Mouse (Mus musculus): ENCODE data around the gene Tmem200a. TPM values are rescaled to one million over a fixed set of nuclear protein-coding genes. Genes with fewer than 3 reads are reported as not detected.

The Tmem200a gene
- polyA plus RNA-seq, 1 experiment from 2014 or later = 27.6 TPM

DNA sequence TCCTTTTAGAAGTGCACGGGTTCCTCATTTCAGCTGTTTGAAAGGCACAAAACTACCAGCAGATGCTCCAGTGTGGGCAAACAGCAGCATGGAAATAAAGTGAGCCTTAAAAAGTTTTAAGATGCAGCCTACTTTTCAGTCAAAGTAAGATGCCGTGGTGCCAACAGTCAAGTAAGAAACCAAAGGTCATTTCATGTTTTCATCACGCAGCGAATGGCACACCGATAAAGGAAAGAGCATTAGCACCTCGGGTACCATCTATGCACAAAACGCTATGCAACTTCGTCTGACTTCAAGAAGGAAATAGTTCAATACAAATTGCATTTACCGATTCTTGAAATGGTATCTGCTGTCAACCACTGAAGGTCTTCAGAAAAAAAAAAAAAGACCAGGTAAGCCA is 1.9 kb downstream of the Tmem200a start:
- peak overlapping the region; percentile 63 for H3K4me2 ChIP-seq (replicated peaks)
- ATAC-seq (ENCODE audit: low FRiP score) (no peak), DNase-seq (ENCODE audit: low spot score) (no peak)
- H3K9ac ChIP-seq = peak overlapping the region; percentile 96
- no peaks in the 10 kb centered on the region for H3K27me3 ChIP-seq (ENCODE audit: control insufficient read depth, insufficient read depth, low read length)
- H3K27ac ChIP-seq = peak overlapping the region; percentile 84
- peak overlapping the region; percentile 94 for H3K4me3 ChIP-seq (replicated peaks; ENCODE audit: low read length)
- no peaks in the 10 kb centered on the region for H3K9me3 ChIP-seq (ENCODE audit: control insufficient read depth, low read length)
- H3K36me3 ChIP-seq (replicated peaks; ENCODE audit: control insufficient read depth, insufficient read depth) = no peaks in the 10 kb centered on the region
- H3K4me1 ChIP-seq (replicated peaks; ENCODE audit: control insufficient read depth, insufficient read depth, low read length) = peaks cover 17% of the 10 kb centered on the region; the same call in 1 of the 2 replicates
- 79% methylated on average over 9 of the region's 9 CpGs for WGBS

DNA sequence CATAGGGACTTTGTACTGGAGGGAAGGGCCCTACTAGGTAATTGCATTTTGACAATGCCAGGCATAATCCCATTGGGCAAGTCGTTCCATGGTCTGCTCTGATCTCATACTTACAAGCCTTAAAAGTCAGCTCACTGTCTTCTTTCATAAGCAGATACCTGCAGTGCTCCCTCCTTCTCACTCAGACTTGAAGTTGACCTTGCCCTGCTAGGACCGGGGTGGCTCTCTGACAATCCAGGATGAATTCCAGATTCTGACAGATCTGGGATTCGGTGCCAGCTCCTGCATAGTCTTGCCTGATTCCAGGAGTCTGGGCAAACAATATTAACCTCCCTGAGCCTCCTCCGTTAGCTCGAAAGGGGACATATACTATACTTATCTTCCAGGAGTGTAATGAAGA is 6.9 kb downstream of the Tmem200a start:
- 87% methylated on average over 5 of the region's 5 CpGs for WGBS
- no peak for ATAC-seq (ENCODE audit: low FRiP score)
- H3K4me3 ChIP-seq (replicated peaks; ENCODE audit: low read length) = no peak overlapping the region
- H3K27ac ChIP-seq = no peak overlapping the region
- H3K4me2 ChIP-seq (replicated peaks) = no peak overlapping the region
- peaks cover 20% of the 10 kb centered on the region; the same call in 1 of the 2 replicates for H3K4me1 ChIP-seq (replicated peaks; ENCODE audit: control insufficient read depth, insufficient read depth, low read length)
- no peak for DNase-seq (ENCODE audit: low spot score)
- H3K27me3 ChIP-seq (ENCODE audit: control insufficient read depth, insufficient read depth, low read length) = no peaks in the 10 kb centered on the region
- no peaks in the 10 kb centered on the region for H3K9me3 ChIP-seq (ENCODE audit: control insufficient read depth, low read length)
- no peak overlapping the region for H3K9ac ChIP-seq
- peaks cover 8% of the 10 kb centered on the region; the same call in 1 of the 2 replicates for H3K36me3 ChIP-seq (replicated peaks; ENCODE audit: control insufficient read depth, insufficient read depth)

DNA sequence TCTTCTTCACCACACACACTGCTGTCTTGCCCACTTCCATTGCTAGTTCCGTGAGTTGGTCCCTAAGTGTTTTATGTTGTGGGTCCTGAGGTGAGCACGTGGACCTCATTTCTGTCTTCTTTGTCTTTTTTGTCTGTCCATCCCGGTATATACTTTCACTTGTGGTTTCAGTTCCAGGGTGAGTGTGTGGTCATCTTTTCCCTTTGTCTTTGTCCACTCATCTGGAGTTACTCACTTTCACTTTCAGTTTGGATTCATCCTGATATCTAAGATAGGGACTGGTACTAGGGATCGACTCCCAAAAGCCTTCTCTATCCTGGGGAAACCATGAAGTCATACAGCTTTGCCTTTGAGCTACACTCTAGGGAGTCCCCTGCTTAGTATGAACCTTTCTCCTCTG is 15.8 kb downstream of the Tmem200a start:
- Histone ChIP-seq H3K36me3 (replicated peaks; ENCODE audit: control insufficient read depth, insufficient read depth) (peaks cover 2% of the 10 kb centered on the region; the same call in 1 of the 2 replicates), H3K27me3 (ENCODE audit: control insufficient read depth, insufficient read depth, low read length) (no peaks in the 10 kb centered on the region), H3K9ac (no peak overlapping the region), H3K27ac (no peak overlapping the region), H3K4me3 (replicated peaks; ENCODE audit: low read length) (no peak overlapping the region), H3K9me3 (ENCODE audit: control insufficient read depth, low read length) (no peaks in the 10 kb centered on the region), H3K4me2 (replicated peaks) (no peak overlapping the region), H3K4me1 (replicated peaks; ENCODE audit: control insufficient read depth, insufficient read depth, low read length) (no peaks in the 10 kb centered on the region)
- ATAC-seq (ENCODE audit: low FRiP score) = no peak
- DNase-seq (ENCODE audit: low spot score) = no peak
- WGBS = 95% methylated on average over 4 of the region's 4 CpGs

DNA sequence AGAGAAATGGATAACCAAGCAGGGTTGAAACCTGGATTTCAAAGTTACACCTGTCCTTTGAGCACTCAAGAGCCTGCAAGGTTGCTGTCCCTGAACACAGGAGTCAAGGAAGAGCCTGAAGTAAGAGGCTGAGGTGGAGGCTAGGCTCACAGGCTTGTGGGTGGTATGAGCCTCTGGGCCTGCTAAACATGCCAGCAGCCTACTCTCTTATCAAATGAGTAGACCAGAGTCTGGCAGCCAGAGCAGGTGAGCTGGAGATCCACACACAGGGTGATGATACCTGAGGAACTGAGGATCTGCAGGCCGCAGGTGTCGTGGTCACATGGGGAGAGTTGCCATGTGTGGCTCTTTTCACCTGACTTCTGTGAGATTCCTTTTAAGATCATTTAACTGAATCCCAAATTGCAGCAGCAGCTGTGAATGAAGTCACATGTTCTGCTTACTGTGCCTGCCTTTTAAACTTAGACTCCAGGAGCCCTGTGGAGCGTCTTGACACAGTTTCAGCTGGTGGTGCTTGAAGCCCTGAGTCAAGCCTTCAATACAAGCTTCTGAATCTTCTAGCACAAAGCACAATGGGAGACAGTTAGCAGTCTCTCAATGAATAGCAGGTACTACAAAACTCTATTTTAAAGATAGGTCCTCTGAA is 19.1 kb downstream of the Tmem200a start:
- no peak for DNase-seq (ENCODE audit: low spot score)
- Histone ChIP-seq H3K4me2 (replicated peaks) (no peak overlapping the region), H3K36me3 (replicated peaks; ENCODE audit: control insufficient read depth, insufficient read depth) (no peaks in the 10 kb centered on the region), H3K27me3 (ENCODE audit: control insufficient read depth, insufficient read depth, low read length) (no peaks in the 10 kb centered on the region), H3K9me3 (ENCODE audit: control insufficient read depth, low read length) (no peaks in the 10 kb centered on the region), H3K9ac (no peak overlapping the region), H3K4me1 (replicated peaks; ENCODE audit: control insufficient read depth, insufficient read depth, low read length) (no peaks in the 10 kb centered on the region), H3K4me3 (replicated peaks; ENCODE audit: low read length) (no peak overlapping the region), H3K27ac (no peak overlapping the region)
- ATAC-seq (ENCODE audit: low FRiP score) = no peak
- 89% methylated on average over 3 of the region's 3 CpGs for WGBS

DNA sequence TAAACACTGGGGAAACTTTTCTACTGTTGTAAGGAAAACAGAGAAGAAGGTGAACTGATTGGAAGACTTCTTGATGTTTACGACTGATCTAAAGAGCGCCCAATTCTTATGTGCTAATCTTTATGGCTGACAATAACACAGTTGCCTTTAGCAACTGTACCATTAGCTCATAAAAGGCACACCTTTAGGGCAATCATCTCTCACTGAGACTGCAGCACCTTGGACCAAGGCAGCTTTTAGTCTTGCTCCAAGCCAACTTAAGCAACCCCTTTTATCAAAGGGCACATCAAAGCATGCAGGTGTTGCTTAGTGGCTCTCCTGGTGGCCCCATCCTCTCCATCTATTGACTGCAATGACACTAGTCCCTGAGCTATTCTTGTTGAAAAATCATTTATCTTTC is 27.7 kb downstream of the Tmem200a start:
- no peak for DNase-seq (ENCODE audit: low spot score)
- Histone ChIP-seq H3K4me3 (replicated peaks; ENCODE audit: low read length) (no peak overlapping the region), H3K4me2 (replicated peaks) (no peak overlapping the region), H3K36me3 (replicated peaks; ENCODE audit: control insufficient read depth, insufficient read depth) (no peaks in the 10 kb centered on the region), H3K9ac (no peak overlapping the region), H3K27me3 (ENCODE audit: control insufficient read depth, insufficient read depth, low read length) (no peaks in the 10 kb centered on the region), H3K4me1 (replicated peaks; ENCODE audit: control insufficient read depth, insufficient read depth, low read length) (no peaks in the 10 kb centered on the region), H3K27ac (no peak overlapping the region), H3K9me3 (ENCODE audit: control insufficient read depth, low read length) (no peaks in the 10 kb centered on the region)
- ATAC-seq (ENCODE audit: low FRiP score) = no peak
- 90% methylated on average over 2 of the region's 2 CpGs for WGBS

DNA sequence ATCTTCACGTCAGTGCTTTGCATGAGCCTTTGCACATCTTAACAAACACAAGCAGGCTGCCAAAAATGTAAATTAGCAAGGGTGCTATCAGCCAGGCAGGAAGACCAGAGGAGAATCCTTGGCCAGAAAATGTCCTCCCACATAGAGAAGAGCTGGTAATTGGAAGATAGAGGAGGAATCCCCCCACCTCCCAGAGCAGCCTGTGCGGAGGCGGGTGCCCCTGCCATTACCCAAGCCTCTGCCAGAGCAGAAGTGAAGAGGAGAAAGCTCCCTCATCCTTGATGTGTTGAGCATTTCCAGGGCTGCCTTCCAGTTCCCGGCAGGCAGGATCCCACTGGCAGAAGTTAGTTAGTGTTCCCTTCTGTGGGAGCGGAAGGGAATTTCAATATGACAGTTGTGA is 43.9 kb downstream of the Tmem200a start:
- H3K9me3 ChIP-seq (ENCODE audit: control insufficient read depth, low read length) = no peaks in the 10 kb centered on the region
- H3K9ac ChIP-seq = no peak overlapping the region
- no peak for ATAC-seq (ENCODE audit: low FRiP score)
- no peaks in the 10 kb centered on the region for H3K27me3 ChIP-seq (ENCODE audit: control insufficient read depth, insufficient read depth, low read length)
- H3K4me3 ChIP-seq (replicated peaks; ENCODE audit: low read length) = no peak overlapping the region
- no peak overlapping the region for H3K27ac ChIP-seq
- H3K4me2 ChIP-seq (replicated peaks) = no peak overlapping the region
- no peaks in the 10 kb centered on the region for H3K4me1 ChIP-seq (replicated peaks; ENCODE audit: control insufficient read depth, insufficient read depth, low read length)
- H3K36me3 ChIP-seq (replicated peaks; ENCODE audit: control insufficient read depth, insufficient read depth) = no peaks in the 10 kb centered on the region
- WGBS = 82% methylated on average over 5 of the region's 5 CpGs
- DNase-seq (ENCODE audit: low spot score) = no peak

DNA sequence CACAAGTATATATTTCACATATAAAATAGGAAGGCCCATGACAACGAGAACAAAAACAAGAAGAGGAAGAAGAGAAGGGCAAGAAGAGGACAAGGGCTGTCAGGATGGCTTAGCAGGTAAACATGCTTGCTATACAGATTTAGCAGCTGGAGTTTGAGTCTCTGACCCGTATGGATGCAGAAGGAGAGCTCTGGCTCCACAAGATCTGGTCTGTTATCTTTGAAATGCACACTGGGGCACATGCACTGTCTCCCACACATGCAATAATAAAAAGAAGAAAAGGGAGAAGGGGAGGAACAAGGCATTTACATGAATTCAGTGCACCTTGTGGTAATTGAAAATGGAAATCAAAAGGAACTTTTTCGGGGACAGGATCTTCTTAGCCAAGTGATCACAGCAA is 60.1 kb downstream of the Tmem200a start:
- Histone ChIP-seq H3K4me2 (replicated peaks) (no peak overlapping the region), H3K27me3 (ENCODE audit: control insufficient read depth, insufficient read depth, low read length) (no peaks in the 10 kb centered on the region), H3K4me3 (replicated peaks; ENCODE audit: low read length) (no peak overlapping the region), H3K27ac (no peak overlapping the region), H3K9me3 (ENCODE audit: control insufficient read depth, low read length) (no peaks in the 10 kb centered on the region), H3K9ac (no peak overlapping the region), H3K36me3 (replicated peaks; ENCODE audit: control insufficient read depth, insufficient read depth) (no peaks in the 10 kb centered on the region), H3K4me1 (replicated peaks; ENCODE audit: control insufficient read depth, insufficient read depth, low read length) (no peaks in the 10 kb centered on the region)
- DNase-seq (ENCODE audit: low spot score) = no peak
- ATAC-seq (ENCODE audit: low FRiP score) = no peak
- 81% methylated on average over 3 of the region's 3 CpGs for WGBS

DNA sequence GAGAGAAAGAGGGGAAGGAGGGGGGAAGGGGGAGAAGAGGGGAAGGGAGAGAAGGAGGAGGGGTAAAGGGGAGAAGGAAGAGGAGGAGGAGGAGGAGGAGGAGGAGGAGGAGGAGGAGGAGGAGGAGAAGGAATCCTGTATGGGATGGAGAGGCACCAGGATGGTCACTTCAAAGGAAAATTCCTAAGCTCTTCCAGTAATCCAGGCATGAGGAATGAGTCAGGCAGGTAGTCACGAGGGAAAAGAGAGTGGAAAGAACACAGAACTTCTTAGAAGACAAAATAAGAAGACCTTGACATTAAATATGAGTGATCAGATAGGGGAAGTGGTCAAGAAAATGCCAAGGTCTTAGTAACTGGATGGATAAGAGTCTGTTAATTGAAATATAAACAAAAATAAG is 64.6 kb downstream of the Tmem200a start:
- no peak overlapping the region for H3K4me2 ChIP-seq (replicated peaks)
- H3K36me3 ChIP-seq (replicated peaks; ENCODE audit: control insufficient read depth, insufficient read depth) = no peaks in the 10 kb centered on the region
- H3K4me1 ChIP-seq (replicated peaks; ENCODE audit: control insufficient read depth, insufficient read depth, low read length) = no peaks in the 10 kb centered on the region
- no peaks in the 10 kb centered on the region for H3K9me3 ChIP-seq (ENCODE audit: control insufficient read depth, low read length)
- ATAC-seq (ENCODE audit: low FRiP score) = no peak
- no peak overlapping the region for H3K27ac ChIP-seq
- no peaks in the 10 kb centered on the region for H3K27me3 ChIP-seq (ENCODE audit: control insufficient read depth, insufficient read depth, low read length)
- no peak overlapping the region for H3K4me3 ChIP-seq (replicated peaks; ENCODE audit: low read length)
- DNase-seq (ENCODE audit: low spot score) = no peak
- 77% methylated on average over 1 of the region's 1 CpGs for WGBS
- no peak overlapping the region for H3K9ac ChIP-seq

DNA sequence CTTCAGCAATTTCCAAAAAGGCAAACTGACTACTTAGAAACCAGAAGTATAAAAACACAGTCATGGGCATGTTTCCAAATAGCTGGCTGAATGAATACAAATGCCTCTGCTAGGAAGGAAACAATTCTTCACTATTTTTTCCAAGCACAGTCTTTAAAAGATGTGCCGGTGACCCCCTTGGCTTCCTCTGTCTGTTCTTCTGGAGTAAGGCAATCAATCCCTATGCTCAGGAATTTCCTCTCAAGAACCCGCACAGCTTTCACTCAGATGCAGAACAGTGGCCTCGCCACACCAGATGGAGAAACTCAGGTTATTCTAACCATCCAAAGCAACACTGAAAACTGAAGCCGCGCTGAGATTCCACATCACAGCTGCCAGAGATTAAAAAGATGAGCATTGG is 69.9 kb downstream of the Tmem200a start:
- no peak overlapping the region for H3K9ac ChIP-seq
- no peak overlapping the region for H3K27ac ChIP-seq
- H3K9me3 ChIP-seq (ENCODE audit: control insufficient read depth, low read length) = no peaks in the 10 kb centered on the region
- no peak overlapping the region for H3K4me2 ChIP-seq (replicated peaks)
- no peaks in the 10 kb centered on the region for H3K4me1 ChIP-seq (replicated peaks; ENCODE audit: control insufficient read depth, insufficient read depth, low read length)
- ATAC-seq (ENCODE audit: low FRiP score) = no peak
- DNase-seq (ENCODE audit: low spot score) = no peak
- WGBS = 65% methylated on average over 5 of the region's 5 CpGs
- no peaks in the 10 kb centered on the region for H3K36me3 ChIP-seq (replicated peaks; ENCODE audit: control insufficient read depth, insufficient read depth)
- no peak overlapping the region for H3K4me3 ChIP-seq (replicated peaks; ENCODE audit: low read length)
- H3K27me3 ChIP-seq (ENCODE audit: control insufficient read depth, insufficient read depth, low read length) = no peaks in the 10 kb centered on the region

DNA sequence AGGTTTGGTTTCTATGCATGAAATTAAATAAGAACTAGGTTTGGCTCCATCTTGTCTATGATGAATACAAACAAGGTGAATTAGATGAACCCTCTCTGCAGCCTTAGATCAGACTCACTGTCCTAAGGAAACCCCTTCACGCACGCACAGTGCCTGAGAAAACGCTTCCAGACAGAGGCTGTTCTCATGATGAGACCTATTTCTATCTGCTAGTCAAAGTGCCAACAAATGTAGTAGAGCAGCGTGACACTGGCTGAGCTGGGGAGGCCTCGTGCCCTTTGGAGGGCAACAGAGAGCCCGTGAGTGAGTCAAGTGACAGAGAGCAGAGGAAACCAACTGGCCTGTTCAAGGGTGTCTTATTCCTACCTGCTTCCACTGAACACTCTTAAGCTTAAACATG is 73.4 kb downstream of the Tmem200a start:
- H3K9me3 ChIP-seq (ENCODE audit: control insufficient read depth, low read length) = no peaks in the 10 kb centered on the region
- WGBS = 91% methylated on average over 6 of the region's 6 CpGs
- no peak overlapping the region for H3K27ac ChIP-seq
- no peak overlapping the region for H3K9ac ChIP-seq
- no peaks in the 10 kb centered on the region for H3K36me3 ChIP-seq (replicated peaks; ENCODE audit: control insufficient read depth, insufficient read depth)
- H3K4me3 ChIP-seq (replicated peaks; ENCODE audit: low read length) = no peak overlapping the region
- H3K4me1 ChIP-seq (replicated peaks; ENCODE audit: control insufficient read depth, insufficient read depth, low read length) = no peaks in the 10 kb centered on the region
- DNase-seq (ENCODE audit: low spot score) (no peak), ATAC-seq (ENCODE audit: low FRiP score) (no peak)
- no peaks in the 10 kb centered on the region for H3K27me3 ChIP-seq (ENCODE audit: control insufficient read depth, insufficient read depth, low read length)
- no peak overlapping the region for H3K4me2 ChIP-seq (replicated peaks)

Data from hindbrain, embryonic 14.5 days (tissue).